Mouse (Mus musculus): Measurements from ENCODE around the gene Mepe. TPM values are rescaled to one million over a fixed set of nuclear protein-coding genes. Genes with fewer than 3 reads are reported as not detected.

Gene Mepe
- not detected in 2 replicates for polyA plus RNA-seq (2015; fragmentation: Nextera tagmentation; extraction: Ambion mirVana)

DNA sequence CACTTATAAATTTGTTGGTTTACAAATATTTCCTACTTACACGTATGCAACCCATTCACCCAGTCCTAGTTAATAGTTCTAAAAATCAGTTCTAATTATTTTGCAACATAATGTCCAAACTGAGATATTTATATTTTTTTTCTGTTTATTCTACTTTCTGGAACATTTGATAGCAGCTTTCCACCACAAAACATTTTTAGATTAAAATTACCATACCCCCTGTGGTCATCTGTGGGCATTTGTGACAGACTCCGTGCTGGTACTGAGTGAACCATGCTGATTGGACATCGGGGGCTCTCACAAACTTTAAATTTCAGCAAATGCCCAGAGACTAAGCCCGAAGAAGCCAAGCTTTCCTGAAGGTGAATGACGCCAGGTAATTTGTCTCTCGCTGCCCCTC lies at the start of gene Mepe:
Gene Mepe, plus strand, starts transcription at position 301 of the 400 bp plus-strand sequence.
- WGBS, result 85% methylated on average over 6 of the region's 6 CpGs

DNA sequence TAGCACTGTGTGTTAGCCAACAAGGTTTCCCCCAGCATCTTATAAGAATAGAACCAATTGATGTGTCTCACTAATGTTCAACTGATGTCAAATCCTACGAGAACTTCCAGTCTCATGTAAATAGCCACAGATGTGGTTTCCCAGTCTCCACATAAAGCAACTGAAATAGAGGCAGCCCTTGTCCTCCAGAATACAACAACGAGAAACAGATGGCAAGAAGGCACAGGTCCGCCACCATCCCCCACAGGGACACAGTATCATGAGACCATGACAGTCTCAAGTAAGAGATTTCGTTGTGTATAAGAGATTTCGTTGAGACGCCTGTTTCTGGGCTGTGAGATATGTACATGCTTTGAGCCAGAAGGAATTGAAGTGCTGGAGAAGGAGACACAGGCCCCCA lies 30.9 kb upstream of the Mepe start:
- H3K4me1 ChIP-seq (ENCODE audit: control insufficient read depth, insufficient read depth, low read depth, low read length), result no peaks in the 10 kb centered on the region
- no peak overlapping the region for H3K9ac ChIP-seq (ENCODE audit: low read depth, low read length)
- H3K9me3 ChIP-seq (ENCODE audit: control insufficient read depth, low read length), result no peaks in the 10 kb centered on the region
- H3K4me3 ChIP-seq (ENCODE audit: low read length), result no peak overlapping the region
- no peaks in the 10 kb centered on the region for H3K36me3 ChIP-seq (ENCODE audit: control insufficient read depth, insufficient read depth, low read length)
- WGBS, result 80% methylated on average over 6 of the region's 6 CpGs
- H3K27me3 ChIP-seq (replicated peaks; ENCODE audit: control insufficient read depth, insufficient read depth, low read length), result no peaks in the 10 kb centered on the region
- ATAC-seq, result no peak
- no peak overlapping the region for H3K27ac ChIP-seq (ENCODE audit: low read depth, low read length)
- no peak overlapping the region for H3K4me2 ChIP-seq (ENCODE audit: low read length)

More for the DNA sequence above, at the start of gene Mepe:
- H3K9me3 ChIP-seq (ENCODE audit: control insufficient read depth, low read length), result no peaks in the 10 kb centered on the region
- H3K36me3 ChIP-seq (ENCODE audit: control insufficient read depth, insufficient read depth, low read length), result no peaks in the 10 kb centered on the region
- H3K4me3 ChIP-seq (ENCODE audit: low read length), result no peak within 1 kb of the TSS
- no peaks in the 10 kb centered on the region for H3K4me1 ChIP-seq (ENCODE audit: control insufficient read depth, insufficient read depth, low read depth, low read length)
- H3K4me2 ChIP-seq (ENCODE audit: low read length), result no peak within 1 kb of the TSS
- H3K27me3 ChIP-seq (replicated peaks; ENCODE audit: control insufficient read depth, insufficient read depth, low read length), result no peaks in the 10 kb centered on the region
- ATAC-seq, result no peak
- H3K9ac ChIP-seq (ENCODE audit: low read depth, low read length), result no peak within 1 kb of the TSS
- no peak within 1 kb of the TSS for H3K27ac ChIP-seq (ENCODE audit: low read depth, low read length)

DNA sequence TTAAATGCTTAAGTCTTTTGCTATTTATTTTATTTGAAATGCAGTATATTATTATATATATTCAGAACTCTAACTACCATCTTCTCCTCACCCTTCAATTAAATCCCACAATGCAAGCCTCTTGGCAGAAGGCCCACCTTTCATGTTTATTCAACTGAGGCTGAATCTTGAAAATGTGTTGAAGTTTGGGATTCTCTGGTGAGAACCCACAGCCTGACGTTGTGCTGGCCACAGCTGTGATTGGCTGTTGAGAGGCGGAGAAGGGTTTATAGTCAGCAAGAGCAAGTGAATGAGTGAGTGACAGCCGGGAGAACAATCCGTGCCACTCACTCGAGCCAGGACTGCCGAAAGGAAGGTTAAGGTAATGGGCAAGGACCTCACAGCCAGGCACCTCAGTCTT lies 26.1 kb upstream of the Mepe start, which contains the start of gene Ibsp:
Gene Ibsp, plus strand, starts transcription at position 178 of the 400 bp plus-strand sequence.
- ATAC-seq, result no peak
- no peaks in the 10 kb centered on the region for H3K4me1 ChIP-seq (ENCODE audit: control insufficient read depth, insufficient read depth, low read depth, low read length)
- H3K9me3 ChIP-seq (ENCODE audit: control insufficient read depth, low read length), result no peaks in the 10 kb centered on the region
- no peaks in the 10 kb centered on the region for H3K36me3 ChIP-seq (ENCODE audit: control insufficient read depth, insufficient read depth, low read length)
- no peaks in the 10 kb centered on the region for H3K27me3 ChIP-seq (replicated peaks; ENCODE audit: control insufficient read depth, insufficient read depth, low read length)
- no peak within 1 kb of the TSS for H3K4me3 ChIP-seq (ENCODE audit: low read length)
- H3K9ac ChIP-seq (ENCODE audit: low read depth, low read length), result no peak within 1 kb of the TSS
- no peak within 1 kb of the TSS for H3K27ac ChIP-seq (ENCODE audit: low read depth, low read length)
- 60% methylated on average over 6 of the region's 6 CpGs for WGBS
- no peak within 1 kb of the TSS for H3K4me2 ChIP-seq (ENCODE audit: low read length)

DNA sequence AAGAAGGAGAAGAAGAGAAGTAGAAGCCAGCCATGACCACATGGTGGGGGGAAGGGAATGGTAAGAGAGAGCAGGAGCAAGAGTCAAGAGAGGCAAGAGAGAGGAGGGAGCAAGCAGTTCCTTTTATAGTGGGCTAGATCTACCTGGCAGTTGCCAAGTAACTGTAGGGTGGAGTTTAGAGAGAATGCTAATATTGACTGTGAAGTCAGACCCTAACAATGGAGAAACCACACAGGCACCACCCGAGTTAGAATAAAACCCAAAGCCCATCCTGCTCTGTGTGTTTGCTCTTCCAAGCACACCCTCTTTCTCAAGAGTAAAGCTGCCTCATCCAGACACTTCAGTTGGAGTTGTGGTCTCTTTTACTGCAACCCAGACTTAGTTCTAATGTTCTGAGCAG lies 11.1 kb upstream of the Mepe start:
- Histone ChIP-seq H3K27me3 (replicated peaks; ENCODE audit: control insufficient read depth, insufficient read depth, low read length) (no peaks in the 10 kb centered on the region), H3K4me1 (ENCODE audit: control insufficient read depth, insufficient read depth, low read depth, low read length) (no peaks in the 10 kb centered on the region), H3K9me3 (ENCODE audit: control insufficient read depth, low read length) (no peaks in the 10 kb centered on the region), H3K4me3 (ENCODE audit: low read length) (no peak overlapping the region), H3K9ac (ENCODE audit: low read depth, low read length) (no peak overlapping the region), H3K27ac (ENCODE audit: low read depth, low read length) (no peak overlapping the region), H3K36me3 (ENCODE audit: control insufficient read depth, insufficient read depth, low read length) (no peaks in the 10 kb centered on the region), H3K4me2 (ENCODE audit: low read length) (no peak overlapping the region)
- no peak for ATAC-seq
- 58% methylated on average over 1 of the region's 1 CpGs for WGBS

DNA sequence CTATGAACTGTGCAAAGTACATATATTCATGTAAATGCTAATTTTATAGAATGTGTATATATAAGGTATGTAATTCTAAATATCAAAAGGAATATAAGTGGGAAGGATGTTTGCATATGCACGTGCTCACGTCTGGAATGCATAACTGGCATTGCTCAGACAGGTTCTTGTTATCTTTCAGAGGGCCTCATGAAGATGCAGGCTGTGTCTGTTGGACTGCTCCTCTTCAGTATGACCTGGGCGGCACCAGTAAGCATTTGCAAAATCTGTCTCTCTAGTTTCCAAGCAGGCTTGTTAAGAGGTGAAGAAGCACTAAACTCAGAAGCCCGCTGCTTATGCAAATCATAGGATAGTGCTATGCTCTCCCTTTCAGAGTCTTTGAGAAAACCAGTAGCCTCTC lies 1.8 kb downstream of the Mepe start:
- 82% methylated on average over 4 of the region's 4 CpGs for WGBS
- no peak overlapping the region for H3K9ac ChIP-seq (ENCODE audit: low read depth, low read length)
- no peaks in the 10 kb centered on the region for H3K4me1 ChIP-seq (ENCODE audit: control insufficient read depth, insufficient read depth, low read depth, low read length)
- no peaks in the 10 kb centered on the region for H3K36me3 ChIP-seq (ENCODE audit: control insufficient read depth, insufficient read depth, low read length)
- H3K4me3 ChIP-seq (ENCODE audit: low read length), result no peak overlapping the region
- ATAC-seq, result no peak
- no peaks in the 10 kb centered on the region for H3K9me3 ChIP-seq (ENCODE audit: control insufficient read depth, low read length)
- H3K27me3 ChIP-seq (replicated peaks; ENCODE audit: control insufficient read depth, insufficient read depth, low read length), result no peaks in the 10 kb centered on the region
- H3K27ac ChIP-seq (ENCODE audit: low read depth, low read length), result no peak overlapping the region
- H3K4me2 ChIP-seq (ENCODE audit: low read length), result no peak overlapping the region

DNA sequence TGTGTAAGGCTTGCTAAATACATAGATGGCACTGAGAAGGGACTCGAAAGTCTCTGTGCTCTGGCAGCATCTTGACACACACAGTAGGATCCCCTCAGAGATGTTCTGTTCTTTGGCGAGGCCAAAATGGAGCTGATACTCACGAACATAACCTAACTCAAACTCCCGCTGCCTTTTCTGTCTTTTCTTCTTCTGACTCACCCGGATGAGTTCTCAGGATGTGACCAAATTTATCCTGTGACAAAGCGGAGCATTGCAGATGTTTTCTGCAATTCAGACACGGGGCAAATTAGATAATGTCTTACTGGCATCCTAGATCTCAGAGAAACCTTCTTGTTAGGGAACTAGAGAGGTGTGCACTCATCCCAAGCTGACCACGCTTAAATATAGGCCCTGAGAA lies 2.3 kb downstream of the Mepe start:
- H3K4me2 ChIP-seq (ENCODE audit: low read length), result no peak overlapping the region
- H3K27ac ChIP-seq (ENCODE audit: low read depth, low read length), result no peak overlapping the region
- 84% methylated on average over 8 of the region's 8 CpGs for WGBS
- H3K9me3 ChIP-seq (ENCODE audit: control insufficient read depth, low read length), result no peaks in the 10 kb centered on the region
- no peak overlapping the region for H3K4me3 ChIP-seq (ENCODE audit: low read length)
- no peaks in the 10 kb centered on the region for H3K27me3 ChIP-seq (replicated peaks; ENCODE audit: control insufficient read depth, insufficient read depth, low read length)
- no peaks in the 10 kb centered on the region for H3K36me3 ChIP-seq (ENCODE audit: control insufficient read depth, insufficient read depth, low read length)
- no peak overlapping the region for H3K9ac ChIP-seq (ENCODE audit: low read depth, low read length)
- no peaks in the 10 kb centered on the region for H3K4me1 ChIP-seq (ENCODE audit: control insufficient read depth, insufficient read depth, low read depth, low read length)
- ATAC-seq, result no peak

DNA sequence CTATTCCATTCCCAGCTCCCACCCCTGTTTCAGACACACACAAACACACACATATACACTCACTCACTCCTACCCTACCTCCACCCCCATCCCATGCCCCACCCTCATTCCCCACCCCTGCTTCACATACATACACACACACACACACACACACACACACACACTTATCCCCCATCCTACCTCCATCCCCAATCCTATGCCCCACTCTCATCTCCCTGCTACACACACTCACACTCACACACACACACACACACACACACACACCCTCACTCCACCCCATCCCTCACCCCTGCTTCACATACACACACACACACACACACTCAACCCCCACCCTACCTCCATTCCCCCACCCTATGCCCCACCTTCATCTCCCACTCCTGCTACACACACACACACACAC lies 2.7 kb downstream of the Mepe start:
- no peaks in the 10 kb centered on the region for H3K27me3 ChIP-seq (replicated peaks; ENCODE audit: control insufficient read depth, insufficient read depth, low read length)
- H3K4me1 ChIP-seq (ENCODE audit: control insufficient read depth, insufficient read depth, low read depth, low read length), result no peaks in the 10 kb centered on the region
- H3K36me3 ChIP-seq (ENCODE audit: control insufficient read depth, insufficient read depth, low read length), result no peaks in the 10 kb centered on the region
- no peak overlapping the region for H3K4me2 ChIP-seq (ENCODE audit: low read length)
- H3K9ac ChIP-seq (ENCODE audit: low read depth, low read length), result no peak overlapping the region
- H3K27ac ChIP-seq (ENCODE audit: low read depth, low read length), result no peak overlapping the region
- ATAC-seq, result no peak
- no peaks in the 10 kb centered on the region for H3K9me3 ChIP-seq (ENCODE audit: control insufficient read depth, low read length)
- H3K4me3 ChIP-seq (ENCODE audit: low read length), result no peak overlapping the region

DNA sequence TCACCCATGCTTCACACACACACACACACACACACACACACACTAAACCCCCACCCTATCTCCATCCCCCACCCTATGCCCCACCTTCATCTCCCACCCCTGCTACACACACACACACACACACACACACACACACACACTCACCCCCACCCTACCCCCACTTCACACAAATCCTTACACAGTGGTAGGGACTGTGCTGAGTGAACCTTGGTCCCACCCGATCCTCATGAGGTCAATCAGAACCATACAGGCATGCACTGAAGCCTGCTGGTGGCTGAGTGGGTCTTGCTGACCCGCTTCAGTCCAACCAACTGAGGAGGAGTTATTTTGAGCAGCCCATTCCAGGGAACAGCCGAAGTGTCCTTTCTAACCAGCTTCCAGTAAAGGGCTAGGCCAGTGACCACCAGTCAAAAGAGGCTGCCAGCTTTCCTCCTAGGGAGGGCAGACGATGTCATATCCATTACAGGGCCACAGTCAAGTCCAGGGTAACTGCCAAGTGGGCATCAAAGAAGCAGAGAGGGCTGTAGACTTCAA lies 3.3 kb downstream of the Mepe start:
- Histone ChIP-seq H3K27ac (ENCODE audit: low read depth, low read length) (no peak overlapping the region), H3K4me3 (ENCODE audit: low read length) (no peak overlapping the region), H3K27me3 (replicated peaks; ENCODE audit: control insufficient read depth, insufficient read depth, low read length) (no peaks in the 10 kb centered on the region), H3K9me3 (ENCODE audit: control insufficient read depth, low read length) (no peaks in the 10 kb centered on the region), H3K4me1 (ENCODE audit: control insufficient read depth, insufficient read depth, low read depth, low read length) (no peaks in the 10 kb centered on the region), H3K36me3 (ENCODE audit: control insufficient read depth, insufficient read depth, low read length) (no peaks in the 10 kb centered on the region), H3K9ac (ENCODE audit: low read depth, low read length) (no peak overlapping the region), H3K4me2 (ENCODE audit: low read length) (no peak overlapping the region)
- peak; percentile 45; the same call in 1 of the 2 replicates for ATAC-seq
- 83% methylated on average over 4 of the region's 4 CpGs for WGBS

DNA sequence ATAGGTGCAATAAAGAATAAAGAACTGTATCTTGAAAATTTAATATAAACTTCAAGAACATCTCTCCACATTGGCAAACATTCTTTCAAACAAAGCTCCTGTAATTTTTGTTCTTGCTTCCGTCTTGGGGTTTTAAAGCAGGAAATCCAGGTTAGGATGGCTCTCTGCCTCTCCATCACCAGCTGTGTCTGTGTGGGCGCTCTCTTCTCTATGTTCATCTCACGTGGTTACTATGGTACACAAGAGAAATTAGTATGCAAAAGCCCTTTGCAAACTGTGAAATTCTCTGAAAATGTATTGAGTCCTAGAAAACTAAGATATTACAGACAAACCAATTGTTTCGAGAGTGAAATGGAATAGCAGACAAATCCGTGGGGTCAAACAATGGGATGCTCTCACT lies 4.3 kb downstream of the Mepe start:
- no peak overlapping the region for H3K4me2 ChIP-seq (ENCODE audit: low read length)
- no peak for ATAC-seq
- H3K4me3 ChIP-seq (ENCODE audit: low read length), result no peak overlapping the region
- WGBS, result 79% methylated on average over 5 of the region's 5 CpGs
- H3K4me1 ChIP-seq (ENCODE audit: control insufficient read depth, insufficient read depth, low read depth, low read length), result no peaks in the 10 kb centered on the region
- no peaks in the 10 kb centered on the region for H3K27me3 ChIP-seq (replicated peaks; ENCODE audit: control insufficient read depth, insufficient read depth, low read length)
- no peak overlapping the region for H3K9ac ChIP-seq (ENCODE audit: low read depth, low read length)
- no peak overlapping the region for H3K27ac ChIP-seq (ENCODE audit: low read depth, low read length)
- no peaks in the 10 kb centered on the region for H3K9me3 ChIP-seq (ENCODE audit: control insufficient read depth, low read length)
- no peaks in the 10 kb centered on the region for H3K36me3 ChIP-seq (ENCODE audit: control insufficient read depth, insufficient read depth, low read length)

DNA sequence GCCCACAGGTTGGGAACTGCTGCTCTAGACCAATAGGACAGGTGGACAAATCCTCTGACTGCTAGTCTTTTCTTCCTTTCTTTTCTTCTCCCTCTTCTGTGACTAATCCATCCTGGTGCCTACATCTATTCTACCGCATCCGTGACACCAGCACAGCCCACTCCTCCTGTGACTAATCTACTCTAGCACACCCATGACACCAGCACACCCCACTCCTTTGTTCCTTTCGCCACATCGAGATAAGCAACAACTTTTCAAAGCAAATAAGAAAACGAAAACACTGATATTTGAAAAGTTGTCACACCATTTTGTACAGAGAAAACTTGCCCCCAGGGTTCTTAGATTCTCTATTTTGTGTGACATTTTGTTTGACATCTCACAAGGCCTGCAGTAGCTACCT lies 5.0 kb downstream of the Mepe start:
- no peaks in the 10 kb centered on the region for H3K36me3 ChIP-seq (ENCODE audit: control insufficient read depth, insufficient read depth, low read length)
- H3K4me1 ChIP-seq (ENCODE audit: control insufficient read depth, insufficient read depth, low read depth, low read length), result no peaks in the 10 kb centered on the region
- H3K9me3 ChIP-seq (ENCODE audit: control insufficient read depth, low read length), result no peaks in the 10 kb centered on the region
- WGBS, result 59% methylated on average over 5 of the region's 5 CpGs
- H3K4me2 ChIP-seq (ENCODE audit: low read length), result no peak overlapping the region
- no peak for ATAC-seq
- no peak overlapping the region for H3K27ac ChIP-seq (ENCODE audit: low read depth, low read length)
- H3K9ac ChIP-seq (ENCODE audit: low read depth, low read length), result no peak overlapping the region
- no peak overlapping the region for H3K4me3 ChIP-seq (ENCODE audit: low read length)
- H3K27me3 ChIP-seq (replicated peaks; ENCODE audit: control insufficient read depth, insufficient read depth, low read length), result no peaks in the 10 kb centered on the region
